Comparison of ENCODE assay signal across 9 mouse cellular contexts in genomic region chr8:123891271-123891670, GRCm38 (mm10). TPM values are rescaled to one million over a fixed set of nuclear protein-coding genes. Genes with fewer than 3 reads are reported as not detected.
DNase-seq lines count a peak whose midpoint lies in the region; ATAC-seq lines count a peak whose summit lies in the region.
"Had no signal": no experiment of that assay in that cellular context is flagged by ENCODE, and none has a peak within 500 bp of the region (broad histone marks: within the 10 kb centered on the region; RNA-seq: fewer than 3 reads in every experiment).

No protein-coding gene starts in this region.

- no peak overlapping the region for H3K27ac ChIP-seq in forebrain, embryonic 14.5 days (ENCODE audit: low read depth, low read length)
- peak overlapping the region; percentile 84 for H3K27ac ChIP-seq in hindbrain, embryonic 14.5 days
- H3K27ac ChIP-seq in liver, embryonic 12.5 days, result no peak overlapping the region
- H3K27ac ChIP-seq: liver, embryonic 14.5 days had no signal

- under 1% methylated on average over 11 of the region's 11 CpGs for WGBS in forebrain, embryonic 14.5 days
- 0% methylated on average over 11 of the region's 11 CpGs for WGBS in hindbrain, embryonic 14.5 days
- 1% methylated on average over 11 of the region's 11 CpGs for WGBS in liver, embryonic 12.5 days (ENCODE audit: insufficient replicate concordance)

- DNase-seq in left cerebral cortex, postnatal 4 days, result peak; percentile 63
- DNase-seq in left cerebral cortex, postnatal 36 days (ENCODE audit: low spot score in 2 of 2), result no peak
- peak; percentile 83 for DNase-seq in cerebellum, adult 11-12 months
- DNase-seq in forebrain, embryonic 14.5 days (ENCODE audit: low spot score), result peak; percentile 69
- DNase-seq in hindbrain, embryonic 14.5 days (ENCODE audit: low spot score), result peak; percentile 68
- DNase-seq in retina, embryonic 14.5 days (ENCODE audit: low spot score), result peak; percentile 69
- DNase-seq in thymus, postnatal 14 days, result no peak

- ATAC-seq in forebrain, embryonic 14.5 days, result peak; percentile 38; the same call in 1 of the 2 replicates
- no peak for ATAC-seq in hindbrain, embryonic 14.5 days (ENCODE audit: low FRiP score)
- ATAC-seq in liver, embryonic 12.5 days, result no peak

- peak overlapping the region; percentile 64 for H3K4me2 ChIP-seq in forebrain, embryonic 14.5 days (ENCODE audit: low read length)
- peak overlapping the region; percentile 80 for H3K4me2 ChIP-seq in hindbrain, embryonic 14.5 days (replicated peaks)
- H3K4me2 ChIP-seq in liver, embryonic 12.5 days, result no peak overlapping the region

- H3K4me3 ChIP-seq in forebrain, embryonic 14.5 days (ENCODE audit: low read depth, low read length), result peak overlapping the region; percentile 43
- peak overlapping the region; percentile 45 for H3K4me3 ChIP-seq in hindbrain, embryonic 14.5 days (replicated peaks; ENCODE audit: low read length)
- H3K4me3 ChIP-seq in liver, embryonic 12.5 days, result 0 out of 2 replicates have a peak overlapping the region, but pooled peaks have one; percentile 8

- intact Hi-C loops in left cerebral cortex, postnatal 4 days (cut with DNase I), result no loop called here
- intact Hi-C loops in left cerebral cortex, postnatal 36 days (cut with DNase I), result no loop called here

- peaks cover 54% of the 10 kb centered on the region for H3K27me3 ChIP-seq in forebrain, embryonic 14.5 days (replicated peaks; ENCODE audit: control insufficient read depth, insufficient read depth, low read length)
- H3K27me3 ChIP-seq in hindbrain, embryonic 14.5 days (ENCODE audit: control insufficient read depth, insufficient read depth, low read length), result peaks cover 59% of the 10 kb centered on the region
- peaks cover 97% of the 10 kb centered on the region for H3K27me3 ChIP-seq in liver, embryonic 12.5 days (replicated peaks)

- H3K9ac ChIP-seq in forebrain, embryonic 14.5 days (ENCODE audit: low read length), result peak overlapping the region; percentile 62
- H3K9ac ChIP-seq in hindbrain, embryonic 14.5 days, result peak overlapping the region; percentile 74
- H3K9ac ChIP-seq in liver, embryonic 12.5 days, result no peak overlapping the region
- H3K9ac ChIP-seq: liver, embryonic 14.5 days had no signal

- H3K9me3 ChIP-seq in forebrain, embryonic 14.5 days (replicated peaks; ENCODE audit: control insufficient read depth, low read length), result no peaks in the 10 kb centered on the region
- no peaks in the 10 kb centered on the region for H3K9me3 ChIP-seq in hindbrain, embryonic 14.5 days (ENCODE audit: control insufficient read depth, low read length)
- no peaks in the 10 kb centered on the region for H3K9me3 ChIP-seq in liver, embryonic 12.5 days (replicated peaks)

- peaks cover 8% of the 10 kb centered on the region for H3K4me1 ChIP-seq in forebrain, embryonic 14.5 days (ENCODE audit: control insufficient read depth, insufficient read depth, low read length)
- peaks cover 15% of the 10 kb centered on the region for H3K4me1 ChIP-seq in hindbrain, embryonic 14.5 days (replicated peaks; ENCODE audit: control insufficient read depth, insufficient read depth, low read length)
- 0 out of 2 replicates have a peak, but pooled peaks cover 4% of the 10 kb centered on the region for H3K4me1 ChIP-seq in liver, embryonic 12.5 days

- no peaks in the 10 kb centered on the region for H3K36me3 ChIP-seq in forebrain, embryonic 14.5 days (ENCODE audit: control insufficient read depth, insufficient read depth, low read length)
- H3K36me3 ChIP-seq in hindbrain, embryonic 14.5 days (replicated peaks; ENCODE audit: control insufficient read depth, insufficient read depth), result no peaks in the 10 kb centered on the region
- H3K36me3 ChIP-seq in liver, embryonic 12.5 days, result no peaks in the 10 kb centered on the region

RNA-seq across cellular contexts. Expression of gene Acta1, which starts 3.3 kb away (rescaled TPM):
- 1 to 10 TPM; 5.5 to 7.1 TPM for total RNA-seq in left cerebral cortex, postnatal 4 days (2021)
- total RNA-seq in left cerebral cortex, postnatal 36 days (2021), result 10 to 100 TPM in 1 of 2 experiments, 1 to 10 TPM in 1; 9.7 to 13.4 TPM
- polyA plus RNA-seq in forebrain, embryonic 14.5 days (2014; fragmentation: Nextera tagmentation; extraction: Ambion mirVana), result 3.4 and 4.4 TPM in 2 replicates
- 5.3 and 6.6 TPM in 2 replicates for polyA plus RNA-seq in hindbrain, embryonic 14.5 days (2014; fragmentation: Nextera tagmentation; extraction: Ambion mirVana)
- 2.1 and 4.9 TPM in 2 replicates for polyA plus RNA-seq in liver, embryonic 12.5 days (2016; fragmentation: Nextera tagmentation; extraction: Ambion mirVana)

RNA-seq across cellular contexts. Expression of gene Ccsap, which starts 31.3 kb away (rescaled TPM):
- 10 to 100 TPM; 21.5 to 25.8 TPM for total RNA-seq in left cerebral cortex, postnatal 4 days (2021)
- total RNA-seq in left cerebral cortex, postnatal 36 days (2021), result 10 to 100 TPM; 70.7 to 82.7 TPM
- polyA plus RNA-seq in forebrain, embryonic 14.5 days (2014; fragmentation: Nextera tagmentation; extraction: Ambion mirVana), result 5.2 and 6.7 TPM in 2 replicates
- 5.0 TPM in 2 replicates for polyA plus RNA-seq in hindbrain, embryonic 14.5 days (2014; fragmentation: Nextera tagmentation; extraction: Ambion mirVana)
- polyA plus RNA-seq in liver, embryonic 12.5 days (2016; fragmentation: Nextera tagmentation; extraction: Ambion mirVana), result 5.5 and 5.8 TPM in 2 replicates

RNA-seq across cellular contexts. Expression of gene Nup133, which starts 57.8 kb away (rescaled TPM):
- 10 to 100 TPM; 27.6 to 28.9 TPM for total RNA-seq in left cerebral cortex, postnatal 4 days (2021)
- 10 to 100 TPM; 22.0 to 23.4 TPM for total RNA-seq in left cerebral cortex, postnatal 36 days (2021)
- 34.3 and 35.3 TPM in 2 replicates for polyA plus RNA-seq in forebrain, embryonic 14.5 days (2014; fragmentation: Nextera tagmentation; extraction: Ambion mirVana)
- 26.5 and 26.8 TPM in 2 replicates for polyA plus RNA-seq in hindbrain, embryonic 14.5 days (2014; fragmentation: Nextera tagmentation; extraction: Ambion mirVana)
- 35.8 and 36.9 TPM in 2 replicates for polyA plus RNA-seq in liver, embryonic 12.5 days (2016; fragmentation: Nextera tagmentation; extraction: Ambion mirVana)

Comparison
In these comparisons a context has a peak if more than half of its experiments do, and no peak if none do; other contexts are left out.
1. DNase-seq: peak in left cerebral cortex, postnatal 4 days (single experiment), cerebellum, adult 11-12 months (single experiment), forebrain, embryonic 14.5 days (single experiment), hindbrain, embryonic 14.5 days (single experiment) and retina, embryonic 14.5 days (single experiment); none in left cerebral cortex, postnatal 36 days (0 of 2) and thymus, postnatal 14 days (single experiment).
2. Peak in every context shown above with its lines, with median percentiles within 50 percentile points of each other: H3K4me3 ChIP-seq.